Comparison of ENCODE assay signal across 9 mouse cellular contexts in the genomic region with DNA sequence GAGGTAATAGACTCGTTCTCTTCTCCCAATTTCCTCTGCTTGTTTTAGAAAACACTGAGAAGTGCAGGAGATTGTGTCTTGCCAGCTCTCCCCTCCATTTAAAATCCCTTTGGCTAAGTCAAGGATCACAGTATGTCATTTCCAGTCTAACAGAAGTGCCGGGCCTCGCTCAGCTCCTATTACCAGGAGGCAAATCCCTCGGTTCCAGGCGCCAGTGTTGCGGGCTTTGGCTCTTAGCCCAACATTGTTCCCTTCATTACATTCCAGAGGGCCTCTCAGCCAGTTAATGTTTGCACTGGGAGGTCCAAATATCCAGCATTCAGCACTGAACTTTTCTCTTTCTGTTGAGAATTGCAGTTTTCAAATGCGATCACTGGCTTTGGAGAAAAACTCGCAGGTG.
DNase-seq lines count a peak whose midpoint lies in the region; ATAC-seq and TF ChIP-seq lines count a peak whose summit lies in the region.
"Had no signal": no experiment of that assay in that cellular context is flagged by ENCODE, and none has a peak within 500 bp of the region (broad histone marks: within the 10 kb centered on the region; RNA-seq: fewer than 3 reads in every experiment).

No protein-coding gene starts in this region.

- peaks cover 37% of the 10 kb centered on the region for H3K27me3 ChIP-seq in forebrain, embryonic 13.5 days
- H3K27me3 ChIP-seq in midbrain, embryonic 10.5 days (ENCODE audit: low read depth, poor library complexity, severe bottlenecking) = no peaks in the 10 kb centered on the region; the same call in 1 of the 2 replicates

- DNase-seq in left cerebral cortex, adult 11 months (ENCODE audit: low spot score) = peak; percentile 5
- no peak for DNase-seq in left cerebral cortex, adult 2 months (ENCODE audit: extremely low spot score in 1 of 2, low spot score in 2 of 2)
- peak; percentile 13 to 17 for DNase-seq in heart, postnatal 36 days
- DNase-seq in kidney, postnatal 4 days = peak; percentile 79 to 85
- peak; percentile 45 for DNase-seq in midbrain, embryonic 10.5 days (ENCODE audit: low spot score)
- DNase-seq in adipocyte (ENCODE audit: low spot score) = no peak
- DNase-seq in spleen, postnatal 10 days (ENCODE audit: low spot score in 2 of 2) = no peak

- no peaks in the 10 kb centered on the region for H3K36me3 ChIP-seq in forebrain, embryonic 13.5 days (ENCODE audit: poor library complexity, severe bottlenecking)
- no peaks in the 10 kb centered on the region for H3K36me3 ChIP-seq in midbrain, embryonic 10.5 days

- intact Hi-C loops in left cerebral cortex, adult 2 months (cut with DNase I) = no loop called here
- intact Hi-C loops in heart, postnatal 36 days (cut with DNase I) = no loop called here

- H3K9ac ChIP-seq in forebrain, embryonic 13.5 days = no peak overlapping the region

- 3% methylated on average over 8 of the region's 8 CpGs for WGBS in forebrain, embryonic 13.5 days
- 20% methylated on average over 8 of the region's 8 CpGs for WGBS in midbrain, embryonic 10.5 days

- peak overlapping the region; percentile 15; the same call in 1 of the 2 replicates for H3K4me2 ChIP-seq in forebrain, embryonic 13.5 days

- no peak overlapping the region for H3K27ac ChIP-seq in left cerebral cortex, adult 2 months
- no peak overlapping the region for H3K27ac ChIP-seq in forebrain, embryonic 13.5 days
- 0 out of 2 replicates have a peak overlapping the region, but pooled peaks have one; percentile 28 for H3K27ac ChIP-seq in midbrain, embryonic 10.5 days (replicated peaks)

- no peaks in the 10 kb centered on the region for H3K9me3 ChIP-seq in forebrain, embryonic 13.5 days (replicated peaks)
- no peaks in the 10 kb centered on the region for H3K9me3 ChIP-seq in midbrain, embryonic 10.5 days (replicated peaks)

- no peak for TF ChIP-seq CTCF in left cerebral cortex, adult 2 months (IDR thresholded peaks at IDR 0.05)

- ATAC-seq in forebrain, embryonic 13.5 days = peak; percentile 51; the same call in 1 of the 2 replicates

- peaks cover 31% of the 10 kb centered on the region for H3K4me1 ChIP-seq in forebrain, embryonic 13.5 days
- H3K4me1 ChIP-seq in midbrain, embryonic 10.5 days = peaks cover 25% of the 10 kb centered on the region

- H3K4me3 ChIP-seq in left cerebral cortex, adult 2 months = no peak overlapping the region
- H3K4me3 ChIP-seq in forebrain, embryonic 13.5 days = no peak overlapping the region
- no peak overlapping the region for H3K4me3 ChIP-seq in midbrain, embryonic 10.5 days
- H3K4me3 ChIP-seq: myocyte had no signal

Comparison
In these comparisons a context has a peak if more than half of its experiments do, and no peak if none do; other contexts are left out.
1. DNase-seq: peak in left cerebral cortex, adult 11 months (single experiment), heart, postnatal 36 days (2 of 2), kidney, postnatal 4 days (2 of 2) and midbrain, embryonic 10.5 days (single experiment); none in left cerebral cortex, adult 2 months (0 of 2), adipocyte (single experiment) and spleen, postnatal 10 days (0 of 2).